Mouse (Mus musculus) lung, embryonic 14.5 days (tissue): ENCODE results near the gene Clstn2. TPM values are rescaled to one million over a fixed set of nuclear protein-coding genes. Genes with fewer than 3 reads are reported as not detected.

ENCODE experiments used
- ATAC-seq: fragments of 200-750 bp; cut with Nextera tagmentation; 2 replicates; pipeline ENCODE4 v1.8.0; 2017; ENCODE audit warnings: mild to moderate bottlenecking, moderate TSS enrichment, moderate library complexity; ENCODE audit not compliant: insufficient read depth
- DNase-seq: peaks from one replicate; pipeline ENCODE4 v3.0.0-alpha.2; 2015
- H3K27ac ChIP-seq: fragments of 300-500 bp; sonication (generic); 2 replicates; pipeline ENCODE4 v1.5.1; 2014; ENCODE audit warnings: low read depth, mild to moderate bottlenecking, moderate library complexity
- H3K27me3 ChIP-seq: fragments of 300-500 bp; sonication (generic); 2 replicates; pipeline ENCODE4 v1.6.1; 2014; ENCODE audit warnings: low read length, control low read depth; ENCODE audit not compliant: insufficient read depth
- H3K36me3 ChIP-seq: fragments of 300-500 bp; sonication (generic); 2 replicates; pipeline ENCODE4 v1.6.1; 2014; ENCODE audit warnings: control low read depth; ENCODE audit not compliant: insufficient read depth
- H3K4me1 ChIP-seq: fragments of 300-500 bp; sonication (generic); 2 replicates; pipeline ENCODE4 v1.6.1; 2014; ENCODE audit warnings: antibody characterized with exemption, control low read depth; ENCODE audit not compliant: insufficient read depth
- H3K4me2 ChIP-seq: fragments of 300-500 bp; sonication (generic); 2 replicates; pipeline ENCODE4 v1.6.1; 2014; ENCODE audit warnings: mild to moderate bottlenecking
- H3K4me3 ChIP-seq: fragments of 300-500 bp; sonication (generic); 2 replicates; pipeline ENCODE4 v1.5.1; 2014; ENCODE audit warnings: low read depth, low read length
- H3K9ac ChIP-seq: fragments of 300-500 bp; sonication (generic); 2 replicates; pipeline ENCODE4 v1.6.1; 2014
- H3K9me3 ChIP-seq: fragments of 300-500 bp; sonication (generic); 2 replicates; pipeline ENCODE4 v1.6.1; 2016; ENCODE audit warnings: low read depth, low read length, control low read depth
- CTCF ChIP-seq: IDR thresholded peaks from 2 replicates; pipeline ENCODE4 v1.5.1; 2016; ENCODE audit warnings: antibody characterized with exemption, low read depth
- WGBS: fragments of 180-500 bp; shearing (Covaris S2); extraction: QIAGEN DNeasy Blood & Tissue Kit; methylation state at CpG from one replicate; pipeline ENCODE4 v1.1.7; 2014; 5-methylcytosine and 5-hydroxymethylcytosine counted together
- polyA plus RNA-seq: library from polyadenylated mRNA; unstranded; fragments of >200 nt; fragmentation: Nextera tagmentation; extraction: Ambion mirVana; gene quantifications from 2 replicates; pipeline ENCODE4 v1.2.1, GENCODE M21; 2014

The Clstn2 gene
- polyA plus RNA-seq, 1 experiment from 2014 or later: 2.0 TPM

- WGBS: 73% methylated on average over 2 of the region's 2 CpGs
- no peak overlapping the region for H3K9ac ChIP-seq
Measured at GRCm38 (mm10) chr9:97699020-97699419, 334.0 kb downstream of the Clstn2 start.

DNA sequence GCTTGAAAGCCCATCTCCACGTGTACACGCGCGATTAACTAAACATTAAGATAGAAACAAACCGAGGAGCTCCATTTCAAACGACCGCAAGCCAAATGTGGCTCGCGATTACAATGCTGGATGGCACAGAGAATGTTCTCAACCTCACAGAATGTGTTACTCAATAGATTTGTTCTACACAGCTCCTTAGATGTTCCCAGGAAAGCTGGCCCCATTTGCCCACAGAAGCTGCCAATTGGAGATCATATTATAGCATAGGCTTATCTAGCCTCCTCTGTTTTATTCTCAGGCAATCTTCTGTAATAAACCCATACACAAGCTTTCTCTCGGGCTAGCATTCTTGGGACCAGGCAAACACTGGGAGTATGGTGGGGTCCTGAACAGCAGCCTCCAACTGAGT lies 334.9 kb downstream of the Clstn2 start:
- Histone ChIP-seq H3K4me2 (no peak overlapping the region), H3K9me3 (no peaks in the 10 kb centered on the region), H3K27ac (no peak overlapping the region), H3K4me1 (no peaks in the 10 kb centered on the region), H3K27me3 (no peaks in the 10 kb centered on the region), H3K4me3 (no peak overlapping the region), H3K36me3 (no peaks in the 10 kb centered on the region), H3K9ac (no peak overlapping the region)
- no peak for ATAC-seq
- DNase-seq: no peak
- no peak for TF ChIP-seq CTCF
- 75% methylated on average over 10 of the region's 10 CpGs for WGBS

More at GRCm38 (mm10) chr9:97699020-97699419, 334.0 kb downstream of the Clstn2 start:
- no peak for TF ChIP-seq CTCF
- no peak overlapping the region for H3K27ac ChIP-seq
- H3K27me3 ChIP-seq: no peaks in the 10 kb centered on the region
- DNase-seq (no peak), ATAC-seq (no peak)
- H3K36me3 ChIP-seq: no peaks in the 10 kb centered on the region
- no peaks in the 10 kb centered on the region for H3K4me1 ChIP-seq
- no peak overlapping the region for H3K4me3 ChIP-seq
- no peak overlapping the region for H3K4me2 ChIP-seq
- H3K9me3 ChIP-seq: no peaks in the 10 kb centered on the region

DNA sequence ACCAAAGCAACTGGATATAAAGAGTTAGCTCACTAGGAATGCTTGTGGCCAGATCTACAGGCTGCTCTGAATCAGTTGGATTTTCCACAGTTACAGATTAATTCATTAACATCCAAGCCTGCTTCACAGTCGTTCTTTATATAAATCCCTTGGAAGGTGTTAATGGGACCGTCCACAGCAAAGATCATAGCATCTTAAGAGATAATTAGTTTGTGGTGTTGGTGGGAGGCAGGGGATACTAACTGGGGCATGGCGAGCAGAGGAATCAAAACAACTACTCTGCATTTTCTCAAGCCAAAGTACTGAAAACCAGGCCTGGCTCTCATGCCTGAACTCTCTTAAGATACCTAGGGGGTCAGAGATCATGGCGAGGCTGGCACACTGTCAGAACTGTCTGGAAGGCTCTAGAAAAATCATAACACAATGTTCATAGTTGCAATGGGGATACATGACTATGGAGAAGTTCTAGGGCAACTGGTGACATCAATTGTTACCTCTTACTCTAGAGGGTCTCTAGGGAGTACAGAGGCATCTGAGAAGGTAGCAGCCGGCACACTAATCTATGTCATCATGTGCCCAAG lies 336.2 kb downstream of the Clstn2 start:
- no peak for TF ChIP-seq CTCF
- H3K36me3 ChIP-seq: no peaks in the 10 kb centered on the region
- H3K4me1 ChIP-seq: no peaks in the 10 kb centered on the region
- no peaks in the 10 kb centered on the region for H3K27me3 ChIP-seq
- WGBS: 67% methylated on average over 5 of the region's 5 CpGs
- no peaks in the 10 kb centered on the region for H3K9me3 ChIP-seq
- H3K9ac ChIP-seq: no peak overlapping the region
- no peak overlapping the region for H3K4me2 ChIP-seq
- no peak overlapping the region for H3K4me3 ChIP-seq
- H3K27ac ChIP-seq: no peak overlapping the region
- no peak for DNase-seq
- ATAC-seq: no peak

- Histone ChIP-seq H3K9ac (no peak overlapping the region), H3K27me3 (no peaks in the 10 kb centered on the region), H3K4me1 (no peaks in the 10 kb centered on the region), H3K4me3 (no peak overlapping the region), H3K9me3 (no peaks in the 10 kb centered on the region), H3K4me2 (no peak overlapping the region), H3K36me3 (no peaks in the 10 kb centered on the region), H3K27ac (no peak overlapping the region)
- ATAC-seq (no peak), DNase-seq (no peak)
- TF ChIP-seq CTCF: no peak
- 38% methylated on average over 1 of the region's 1 CpGs for WGBS
Measured at GRCm38 (mm10) chr9:97695278-97695677, 337.7 kb downstream of the Clstn2 start.

- no peak overlapping the region for H3K4me3 ChIP-seq
- no peaks in the 10 kb centered on the region for H3K36me3 ChIP-seq
- no peaks in the 10 kb centered on the region for H3K27me3 ChIP-seq
- H3K9me3 ChIP-seq: no peaks in the 10 kb centered on the region
- H3K27ac ChIP-seq: no peak overlapping the region
- H3K9ac ChIP-seq: no peak overlapping the region
- DNase-seq: no peak
- no peak for ATAC-seq
- WGBS: 71% methylated on average over 4 of the region's 4 CpGs
- no peaks in the 10 kb centered on the region for H3K4me1 ChIP-seq
- TF ChIP-seq CTCF: no peak
- H3K4me2 ChIP-seq: no peak overlapping the region
Measured at GRCm38 (mm10) chr9:97686826-97687425, 346.1 kb downstream of the Clstn2 start.

- H3K27me3 ChIP-seq: no peaks in the 10 kb centered on the region
- TF ChIP-seq CTCF: no peak
- H3K27ac ChIP-seq: no peak overlapping the region
- H3K4me3 ChIP-seq: no peak overlapping the region
- no peaks in the 10 kb centered on the region for H3K36me3 ChIP-seq
- H3K4me1 ChIP-seq: no peaks in the 10 kb centered on the region
- no peak for ATAC-seq
- DNase-seq: no peak
- H3K4me2 ChIP-seq: no peak overlapping the region
- H3K9ac ChIP-seq: no peak overlapping the region
- no peaks in the 10 kb centered on the region for H3K9me3 ChIP-seq
- 72% methylated on average over 4 of the region's 4 CpGs for WGBS
Measured at GRCm38 (mm10) chr9:97685664-97686063, 347.3 kb downstream of the Clstn2 start.

- Histone ChIP-seq H3K27me3 (no peaks in the 10 kb centered on the region), H3K4me2 (no peak overlapping the region), H3K9ac (no peak overlapping the region), H3K36me3 (no peaks in the 10 kb centered on the region), H3K4me1 (no peaks in the 10 kb centered on the region), H3K27ac (no peak overlapping the region), H3K9me3 (no peaks in the 10 kb centered on the region), H3K4me3 (no peak overlapping the region)
- no peak for TF ChIP-seq CTCF
- ATAC-seq: no peak
- peak; percentile 21 for DNase-seq
Measured at GRCm38 (mm10) chr9:97679878-97680277, 353.1 kb downstream of the Clstn2 start.

DNA sequence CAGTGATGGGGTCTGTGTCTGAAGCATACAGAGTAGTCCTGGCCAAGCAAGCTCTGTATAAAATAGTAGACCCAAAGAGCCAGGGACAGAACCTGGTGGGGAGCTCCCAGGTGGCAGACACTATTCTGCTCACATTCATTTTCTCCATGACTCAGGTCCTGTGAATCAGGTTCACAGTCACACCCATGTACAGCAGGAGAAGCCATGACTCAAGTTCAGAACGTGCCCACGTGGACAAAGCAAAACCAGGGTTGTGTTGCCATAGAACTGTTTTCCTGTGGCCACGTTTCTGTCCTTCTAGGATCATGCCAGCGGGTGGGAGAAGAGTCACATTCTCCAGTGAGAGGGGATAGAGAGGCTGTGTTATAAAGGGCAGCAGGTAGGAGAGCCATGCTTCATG lies 353.9 kb downstream of the Clstn2 start:
- H3K9ac ChIP-seq: no peak overlapping the region
- no peaks in the 10 kb centered on the region for H3K27me3 ChIP-seq
- no peak overlapping the region for H3K27ac ChIP-seq
- TF ChIP-seq CTCF: no peak
- no peak for DNase-seq
- no peaks in the 10 kb centered on the region for H3K36me3 ChIP-seq
- H3K4me2 ChIP-seq: no peak overlapping the region
- 80% methylated on average over 4 of the region's 4 CpGs for WGBS
- no peak overlapping the region for H3K4me3 ChIP-seq
- H3K4me1 ChIP-seq: no peaks in the 10 kb centered on the region
- no peaks in the 10 kb centered on the region for H3K9me3 ChIP-seq
- ATAC-seq: no peak
